Mouse (Mus musculus) heart, postnatal 0 days (tissue): ENCODE results near the gene Ins2.

Experiments
- CTCF ChIP-seq: IDR thresholded peaks from 2 replicates; pipeline ENCODE4 v1.5.1; 2016; ENCODE audit warnings: antibody characterized with exemption, control low read depth, low read depth
- EP300 ChIP-seq: IDR thresholded peaks from 2 replicates; pipeline ENCODE4 v1.6.1; 2016; ENCODE audit warnings: antibody characterized with exemption, low read depth

- TF ChIP-seq CTCF (peak; percentile 3; the same call in 1 of the 2 replicates), EP300 (no peak)
Observed at GRCm38 (mm10) chr7:142659181-142659681, 84.0 kb downstream of the Ins2 start.
